Mouse (Mus musculus): ENCODE results near the gene Psmb8.

GRCm38 (mm10) chr17:34152923-34153322, 44.6 kb upstream of the Psmb8 start, which contains the start of gene H2-DMb1:
- no peak for TF ChIP-seq CTCF (IDR thresholded peaks at IDR 0.05; ENCODE audit: borderline replicate concordance, insufficient read depth, low read length)
- TF ChIP-seq POLR2A (IDR thresholded peaks at IDR 0.05; ENCODE audit: low read depth, low read length) = no peak
